Mouse (Mus musculus): Measurements from ENCODE around the gene Ncstn. TPM values are rescaled to one million over a fixed set of nuclear protein-coding genes. Genes with fewer than 3 reads are reported as not detected.

Ncstn gene
- polyA plus RNA-seq, 1 experiment = 122 TPM

- Histone ChIP-seq H3K4me1 (ENCODE audit: control insufficient read depth, insufficient read depth, low read length) (peaks cover 5% of the 10 kb centered on the region), H3K27ac (ENCODE audit: insufficient read depth, low read length) (peak overlapping the region; percentile 79), H3K4me3 (ENCODE audit: insufficient read depth, low read length) (peak overlapping the region; percentile 97)
- no peak for TF ChIP-seq POLR2A (IDR thresholded peaks at IDR 0.05; ENCODE audit: low read depth, low read length)
- TF ChIP-seq CTCF (IDR thresholded peaks at IDR 0.05; ENCODE audit: borderline replicate concordance, insufficient read depth, low read length) = no peak
These were observed 377 bp upstream of the Ncstn start for GRCm38 (mm10) chr1:172082899-172083445.

- Histone ChIP-seq H3K4me1 (ENCODE audit: control insufficient read depth, insufficient read depth, low read length) (no peaks in the 10 kb centered on the region), H3K4me3 (ENCODE audit: insufficient read depth, low read length) (no peak overlapping the region), H3K27ac (ENCODE audit: insufficient read depth, low read length) (no peak overlapping the region)
- TF ChIP-seq CTCF (IDR thresholded peaks at IDR 0.05; ENCODE audit: borderline replicate concordance, insufficient read depth, low read length) (no peak), POLR2A (IDR thresholded peaks at IDR 0.05; ENCODE audit: low read depth, low read length) (no peak)
These were observed 4.6 kb downstream of the Ncstn start for GRCm38 (mm10) chr1:172077981-172078380.

GRCm38 (mm10) chr1:172072604-172073003 is 10.0 kb downstream of the Ncstn start:
- Histone ChIP-seq H3K27ac (ENCODE audit: insufficient read depth, low read length) (no peak overlapping the region), H3K4me3 (ENCODE audit: insufficient read depth, low read length) (no peak overlapping the region)
- TF ChIP-seq POLR2A (IDR thresholded peaks at IDR 0.05; ENCODE audit: low read depth, low read length) (no peak), CTCF (IDR thresholded peaks at IDR 0.05; ENCODE audit: borderline replicate concordance, insufficient read depth, low read length) (no peak)

GRCm38 (mm10) chr1:172071556-172071955 is 11.0 kb downstream of the Ncstn start:
- TF ChIP-seq CTCF (IDR thresholded peaks at IDR 0.05; ENCODE audit: borderline replicate concordance, insufficient read depth, low read length) (no peak), POLR2A (IDR thresholded peaks at IDR 0.05; ENCODE audit: low read depth, low read length) (no peak)
- no peak overlapping the region for H3K4me3 ChIP-seq (ENCODE audit: insufficient read depth, low read length)
- no peaks in the 10 kb centered on the region for H3K4me1 ChIP-seq (ENCODE audit: control insufficient read depth, insufficient read depth, low read length)
- no peak overlapping the region for H3K27ac ChIP-seq (ENCODE audit: insufficient read depth, low read length)

More at GRCm38 (mm10) chr1:172072604-172073003, 10.0 kb downstream of the Ncstn start:
- H3K4me1 ChIP-seq (ENCODE audit: control insufficient read depth, insufficient read depth, low read length) = no peaks in the 10 kb centered on the region

- Histone ChIP-seq H3K4me3 (ENCODE audit: insufficient read depth, low read length) (no peak overlapping the region), H3K27ac (ENCODE audit: insufficient read depth, low read length) (no peak overlapping the region), H3K4me1 (ENCODE audit: control insufficient read depth, insufficient read depth, low read length) (no peaks in the 10 kb centered on the region)
- no peak for TF ChIP-seq POLR2A (IDR thresholded peaks at IDR 0.05; ENCODE audit: low read depth, low read length)
- no peak for TF ChIP-seq CTCF (IDR thresholded peaks at IDR 0.05; ENCODE audit: borderline replicate concordance, insufficient read depth, low read length)
These were observed 12.4 kb downstream of the Ncstn start for GRCm38 (mm10) chr1:172070227-172070626.

- TF ChIP-seq CTCF (IDR thresholded peaks at IDR 0.05; ENCODE audit: borderline replicate concordance, insufficient read depth, low read length) = no peak
- no peak for TF ChIP-seq POLR2A (IDR thresholded peaks at IDR 0.05; ENCODE audit: low read depth, low read length)
- no peak overlapping the region for H3K4me3 ChIP-seq (ENCODE audit: insufficient read depth, low read length)
- H3K4me1 ChIP-seq (ENCODE audit: control insufficient read depth, insufficient read depth, low read length) = no peaks in the 10 kb centered on the region
- H3K27ac ChIP-seq (ENCODE audit: insufficient read depth, low read length) = no peak overlapping the region
These were observed 17.9 kb downstream of the Ncstn start for GRCm38 (mm10) chr1:172064613-172065141.

- TF ChIP-seq POLR2A (IDR thresholded peaks at IDR 0.05; ENCODE audit: low read depth, low read length) = no peak
- TF ChIP-seq CTCF (IDR thresholded peaks at IDR 0.05; ENCODE audit: borderline replicate concordance, insufficient read depth, low read length) = no peak
- H3K4me1 ChIP-seq (ENCODE audit: control insufficient read depth, insufficient read depth, low read length) = no peaks in the 10 kb centered on the region
- no peak overlapping the region for H3K4me3 ChIP-seq (ENCODE audit: insufficient read depth, low read length)
- no peak overlapping the region for H3K27ac ChIP-seq (ENCODE audit: insufficient read depth, low read length)
These were observed 19.1 kb downstream of the Ncstn start for GRCm38 (mm10) chr1:172063291-172064023.

- Histone ChIP-seq H3K4me1 (ENCODE audit: control insufficient read depth, insufficient read depth, low read length) (no peaks in the 10 kb centered on the region), H3K4me3 (ENCODE audit: insufficient read depth, low read length) (no peak overlapping the region), H3K27ac (ENCODE audit: insufficient read depth, low read length) (no peak overlapping the region)
- TF ChIP-seq POLR2A (IDR thresholded peaks at IDR 0.05; ENCODE audit: low read depth, low read length) = no peak
These were observed 20.5 kb downstream of the Ncstn start for GRCm38 (mm10) chr1:172062101-172062500.

- TF ChIP-seq POLR2A (IDR thresholded peaks at IDR 0.05; ENCODE audit: low read depth, low read length) (no peak), CTCF (IDR thresholded peaks at IDR 0.05; ENCODE audit: borderline replicate concordance, insufficient read depth, low read length) (no peak)
- Histone ChIP-seq H3K4me3 (ENCODE audit: insufficient read depth, low read length) (no peak overlapping the region), H3K4me1 (ENCODE audit: control insufficient read depth, insufficient read depth, low read length) (no peaks in the 10 kb centered on the region), H3K27ac (ENCODE audit: insufficient read depth, low read length) (no peak overlapping the region)
These were observed 21.4 kb downstream of the Ncstn start for GRCm38 (mm10) chr1:172061217-172061616.

- Histone ChIP-seq H3K4me1 (ENCODE audit: control insufficient read depth, insufficient read depth, low read length) (no peaks in the 10 kb centered on the region), H3K27ac (ENCODE audit: insufficient read depth, low read length) (no peak overlapping the region), H3K4me3 (ENCODE audit: insufficient read depth, low read length) (no peak overlapping the region)
- TF ChIP-seq POLR2A (IDR thresholded peaks at IDR 0.05; ENCODE audit: low read depth, low read length) (no peak), CTCF (IDR thresholded peaks at IDR 0.05; ENCODE audit: borderline replicate concordance, insufficient read depth, low read length) (no peak)
These were observed 21.9 kb downstream of the Ncstn start for GRCm38 (mm10) chr1:172060659-172061058.
